Mouse (Mus musculus) spleen, embryonic (tissue): ENCODE measurements at regions not wholly inside any gene's neighbourhood (a gene's known extent, or its start where the extent isn't known, plus 50 kb on each side); places are given as distances from the start of the nearest gene placed in this dataset.

Source experiments
- CTCF ChIA-PET: fragments of 350-600 bp; sonication (Branson Sonifier 250); formaldehyde crosslinking; loops from one replicate; lab custom pipeline; 2022; lab: Charles Lee

- CTCF ChIA-PET: interaction anchor here (0.7 kb wide), 1 partner anchor 14 kb away, joined by 8 read pairs; no protein-coding TSS in a partner anchor
Measured at GRCm38 (mm10) chr2:78972288-78973117, 104.6 kb downstream of the Ube2e3 start.

- CTCF ChIA-PET: no interaction called here
Measured at GRCm38 (mm10) chr2:78973811-78974210, 105.9 kb downstream of the Ube2e3 start.

- CTCF ChIA-PET: interaction anchor here (0.6 to 0.7 kb wide), 2 partner anchors 63 to 160 kb away, joined by 3 read pairs; no protein-coding TSS in a partner anchor
Measured at GRCm38 (mm10) chr2:78974683-78975392, 106.9 kb downstream of the Ube2e3 start.

GRCm38 (mm10) chr2:78975393-78975774, 107.5 kb downstream of the Ube2e3 start:
- CTCF ChIA-PET: interaction anchor here (0.6 kb wide), 1 partner anchor 62 kb away, joined by 3 read pairs; no protein-coding TSS in a partner anchor

- CTCF ChIA-PET: no interaction called here
Measured at GRCm38 (mm10) chr2:78976084-78976483, 108.2 kb downstream of the Ube2e3 start.

GRCm38 (mm10) chr2:78977632-78978397, 109.9 kb downstream of the Ube2e3 start:
- CTCF ChIA-PET: no interaction called here

- CTCF ChIA-PET: no interaction called here
Measured at GRCm38 (mm10) chr2:78980019-78980418, 112.1 kb downstream of the Ube2e3 start.

- CTCF ChIA-PET: no interaction called here
Measured at GRCm38 (mm10) chr2:78980661-78981229, 112.8 kb downstream of the Ube2e3 start.

- CTCF ChIA-PET: interaction anchor here (0.5 kb wide), 1 partner anchor 150 kb away, joined by 5 read pairs; no protein-coding TSS in a partner anchor
Measured at GRCm38 (mm10) chr2:78983347-78983746, 115.4 kb downstream of the Ube2e3 start.

GRCm38 (mm10) chr2:78983944-78984498, 116.1 kb downstream of the Ube2e3 start:
- CTCF ChIA-PET: no interaction called here

- CTCF ChIA-PET: no interaction called here
Measured at GRCm38 (mm10) chr2:78986984-78987383, 119.1 kb downstream of the Ube2e3 start.

- CTCF ChIA-PET: no interaction called here
Measured at GRCm38 (mm10) chr2:78987388-78987787, 119.5 kb downstream of the Ube2e3 start.

GRCm38 (mm10) chr2:78988224-78988623, 120.3 kb downstream of the Ube2e3 start:
- CTCF ChIA-PET: interaction anchor here (0.7 kb wide), 1 partner anchor 16 kb away, joined by 4 read pairs; no protein-coding TSS in a partner anchor

GRCm38 (mm10) chr2:78994800-78995555, 127.1 kb downstream of the Ube2e3 start:
- CTCF ChIA-PET: no interaction called here

- CTCF ChIA-PET: no interaction called here
Measured at GRCm38 (mm10) chr2:78998637-78999036, 130.7 kb downstream of the Ube2e3 start.

- CTCF ChIA-PET: no interaction called here
Measured at GRCm38 (mm10) chr2:78999410-78999809, 131.5 kb downstream of the Ube2e3 start.

GRCm38 (mm10) chr2:79004862-79005261, 136.9 kb downstream of the Ube2e3 start:
- CTCF ChIA-PET: interaction anchor here (0.6 kb wide), 1 partner anchor 17 kb away, joined by 4 read pairs; no protein-coding TSS in a partner anchor

GRCm38 (mm10) chr2:79008642-79009041, 140.7 kb downstream of the Ube2e3 start:
- CTCF ChIA-PET: no interaction called here

GRCm38 (mm10) chr2:79009791-79010190, 141.9 kb downstream of the Ube2e3 start:
- CTCF ChIA-PET: interaction anchor here (0.8 kb wide), 1 partner anchor 9 kb away, joined by 4 read pairs; no protein-coding TSS in a partner anchor

- CTCF ChIA-PET: interaction anchor here (0.8 kb wide), 1 partner anchor 10 kb away, joined by 4 read pairs; no protein-coding TSS in a partner anchor
Measured at GRCm38 (mm10) chr2:79010273-79010672, 142.3 kb downstream of the Ube2e3 start.
